Mouse (Mus musculus) E14TG2a.4 (cell line): ENCODE measurements around the gene Emc9.

Source experiments
- CTCF ChIP-seq: conservative IDR thresholded peaks from 2 replicates; pipeline ENCODE4 v1.5.1; 2014; ENCODE audit warnings: low read length
- NANOG ChIP-seq: IDR thresholded peaks from 2 replicates; pipeline ENCODE4 v1.6.1; 2014; ENCODE audit warnings: borderline replicate concordance, low read length, mixed read lengths
- POU5F1 ChIP-seq: IDR thresholded peaks from 2 replicates; pipeline ENCODE4 v1.6.1; 2014; ENCODE audit warnings: low read length, borderline replicate concordance

- no peak for TF ChIP-seq CTCF
- no peak for TF ChIP-seq POU5F1
- TF ChIP-seq NANOG: no peak
Measured at GRCm38 (mm10) chr14:55584702-55585565, at the start of gene Emc9.
